Mouse (Mus musculus): ENCODE data around the gene Rufy3.
"Not testable (repeated sequence)": the region's sequence is repeated elsewhere in the genome, so short reads cannot be mapped to it uniquely, and the experiment has no call there.

The Rufy3 gene

GRCm38 (mm10) chr5:88564501-88565147 is at the start of gene Rufy3:
Rufy3 (plus strand) TSS chr5:88565040.
- peak; percentile 82 for DNase-seq (ENCODE audit: low spot score)

GRCm38 (mm10) chr5:88519232-88519631 is 45.6 kb upstream of the Rufy3 start:
- peak; percentile 67 for DNase-seq (ENCODE audit: low spot score)

DNA sequence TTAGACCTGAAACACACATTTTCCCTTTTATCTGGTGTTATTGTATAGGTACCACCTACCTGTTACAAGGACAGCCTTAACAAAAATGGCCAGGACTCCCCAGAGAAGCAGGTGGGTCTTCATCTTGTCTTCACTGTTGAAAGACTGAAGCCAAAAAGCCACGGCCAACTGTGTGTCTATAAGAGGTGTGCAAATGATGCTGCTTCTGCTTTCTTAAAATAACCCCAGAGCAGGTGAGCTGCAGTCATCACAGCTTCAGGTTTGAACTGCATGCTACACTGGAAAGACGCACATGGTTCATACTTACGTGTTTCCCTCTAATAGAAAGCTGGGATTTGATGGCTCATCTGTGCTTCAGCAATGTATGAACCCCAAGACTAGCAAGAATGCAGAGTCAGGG is 37.2 kb upstream of the Rufy3 start, which contains the start of gene Jchain:
Gene Jchain (minus strand): TSS at position 235 of the 400 bp plus-strand sequence.
- DNase-seq (ENCODE audit: low spot score), result no peak

- no peak for DNase-seq (ENCODE audit: low spot score)
These were observed 33.9 kb upstream of the Rufy3 start for GRCm38 (mm10) chr5:88530908-88531307.

GRCm38 (mm10) chr5:88534697-88535096 is 30.1 kb upstream of the Rufy3 start:
- DNase-seq (ENCODE audit: low spot score), result no peak

- no peak for DNase-seq (ENCODE audit: low spot score)
These were observed 24.0 kb upstream of the Rufy3 start for GRCm38 (mm10) chr5:88540845-88541244.

DNA sequence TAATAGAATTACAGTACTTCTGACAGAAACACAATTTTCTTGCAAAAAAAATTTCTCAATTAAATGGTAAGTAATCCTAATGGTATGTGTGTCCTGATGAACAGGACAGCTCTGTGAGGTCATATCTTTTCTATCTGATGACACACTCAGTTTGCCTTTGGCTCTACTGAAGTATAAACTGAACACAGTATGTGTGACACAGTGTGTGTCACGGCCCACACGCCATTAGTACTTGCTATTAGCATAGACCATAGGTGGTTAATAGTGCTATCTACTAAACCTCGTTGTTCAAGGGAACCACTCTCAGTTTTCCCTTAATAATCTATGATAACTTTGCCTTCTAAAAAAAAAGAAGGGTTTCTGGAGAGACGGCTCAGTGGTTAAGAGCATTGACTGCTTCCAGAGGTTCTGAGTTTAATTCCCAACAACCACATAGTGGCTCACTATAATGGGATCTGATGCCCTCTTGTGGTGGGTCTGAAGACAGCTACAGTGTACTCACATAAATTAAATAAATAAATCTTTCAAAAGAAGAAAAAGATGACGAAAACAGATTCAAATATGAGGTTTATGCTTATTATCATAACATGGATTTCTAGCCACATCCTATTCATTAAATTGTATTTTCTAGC is 22.1 kb upstream of the Rufy3 start:
- peak; percentile 66 for DNase-seq (ENCODE audit: low spot score)

DNA sequence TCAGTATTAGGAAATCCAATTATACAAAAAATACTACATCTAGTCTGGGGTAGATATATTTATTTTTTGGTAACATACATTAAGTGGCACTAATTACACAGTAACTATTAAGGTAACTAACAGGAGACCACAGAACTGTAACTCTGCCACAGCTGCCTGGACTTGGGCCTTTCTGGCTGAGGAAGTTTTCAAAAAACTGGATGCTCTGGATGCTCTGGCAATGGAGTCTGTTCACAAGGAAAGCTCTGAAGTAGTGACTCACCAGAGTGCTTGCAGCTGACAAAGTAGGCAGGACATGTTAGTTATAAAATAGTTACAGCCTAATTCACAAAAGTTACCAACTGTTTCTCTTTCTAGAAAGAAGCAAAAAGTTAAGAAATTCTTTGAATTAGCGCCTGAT is 20.4 kb upstream of the Rufy3 start:
- not testable (repeated sequence) for DNase-seq (ENCODE audit: low spot score)

- no peak for DNase-seq (ENCODE audit: low spot score)
These were observed 19.3 kb upstream of the Rufy3 start for GRCm38 (mm10) chr5:88545536-88545935.

DNA sequence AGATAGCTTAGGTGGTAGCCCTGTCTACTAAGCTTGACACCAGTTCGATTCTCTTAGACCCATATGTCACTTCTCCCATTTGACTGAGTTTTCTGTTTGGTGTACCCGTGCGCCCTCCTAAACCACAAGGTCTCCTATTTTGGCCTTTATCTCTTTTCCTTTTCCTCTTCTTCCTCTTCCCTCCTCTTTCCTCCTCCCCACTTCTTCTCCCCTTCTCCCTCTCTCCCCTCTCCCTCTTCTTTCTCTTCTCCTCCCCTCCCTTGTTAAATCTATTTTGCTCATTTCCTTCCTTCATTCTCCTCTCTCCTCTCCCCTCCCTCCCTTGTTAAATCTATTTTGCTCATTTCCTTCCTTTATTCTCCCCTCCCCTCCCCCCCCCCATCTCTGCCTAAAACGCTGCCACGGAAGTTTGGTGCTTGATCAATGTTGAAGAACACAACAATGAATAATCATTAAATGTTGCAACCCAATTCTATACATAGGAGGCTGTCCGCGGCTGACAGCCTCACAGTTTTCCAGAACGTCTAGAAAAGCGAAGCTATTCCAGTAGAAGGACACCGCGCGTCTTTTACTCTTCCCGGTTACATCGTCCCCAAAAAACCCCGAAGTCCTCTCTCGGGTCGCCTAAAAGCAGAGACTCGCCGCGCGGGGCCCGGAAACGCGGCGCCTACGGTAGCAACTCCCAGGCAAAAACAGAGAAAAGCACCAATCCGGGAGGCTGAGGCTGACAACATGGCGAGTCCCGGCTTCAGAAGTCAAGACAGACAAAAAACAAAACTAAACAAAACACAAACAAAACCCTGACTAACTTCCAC is 11.4 kb upstream of the Rufy3 start:
- no peak for DNase-seq (ENCODE audit: low spot score)

GRCm38 (mm10) chr5:88554086-88554886 is 10.6 kb upstream of the Rufy3 start, which contains the start of gene Utp3:
Utp3 (plus strand) TSS chr5:88554462.
- DNase-seq (ENCODE audit: low spot score), result peak; percentile 92

GRCm38 (mm10) chr5:88558991-88559390 is 5.8 kb upstream of the Rufy3 start:
- no peak for DNase-seq (ENCODE audit: low spot score)

DNA sequence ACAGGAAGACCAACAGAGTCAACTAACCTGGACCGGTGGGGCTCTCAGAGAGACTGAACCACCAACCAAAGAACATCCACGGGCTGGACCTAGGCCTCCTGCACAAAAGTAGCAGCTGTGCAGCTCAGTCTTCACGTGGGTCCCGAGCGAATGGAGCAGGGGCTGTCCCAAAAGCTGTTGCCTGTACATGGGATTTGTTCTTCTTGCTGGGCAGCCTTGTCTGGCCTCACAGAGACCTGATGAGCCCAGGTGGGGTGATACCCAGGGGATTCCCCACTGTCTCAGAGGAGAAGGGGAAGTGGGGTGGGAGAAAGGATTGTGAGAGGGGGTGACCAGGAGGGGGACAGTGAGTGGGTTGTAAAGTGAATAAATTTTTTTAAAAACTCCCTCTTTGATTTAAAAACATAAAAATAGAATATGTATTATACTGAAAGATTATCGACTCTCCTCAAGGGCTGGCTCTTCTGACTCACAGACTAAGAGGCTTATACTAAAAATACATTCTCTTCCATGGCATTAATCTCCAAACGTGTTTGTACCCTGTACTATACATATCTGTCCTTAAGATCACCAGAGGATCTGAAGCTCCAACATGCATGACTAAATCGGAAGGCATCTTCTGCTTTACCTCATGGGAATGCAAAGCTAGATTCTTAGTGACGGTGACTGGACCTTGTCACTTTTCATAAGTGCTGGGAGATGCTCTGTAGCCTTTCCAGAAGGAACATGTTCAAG is 3.6 kb upstream of the Rufy3 start:
- DNase-seq (ENCODE audit: low spot score), result no peak

DNA sequence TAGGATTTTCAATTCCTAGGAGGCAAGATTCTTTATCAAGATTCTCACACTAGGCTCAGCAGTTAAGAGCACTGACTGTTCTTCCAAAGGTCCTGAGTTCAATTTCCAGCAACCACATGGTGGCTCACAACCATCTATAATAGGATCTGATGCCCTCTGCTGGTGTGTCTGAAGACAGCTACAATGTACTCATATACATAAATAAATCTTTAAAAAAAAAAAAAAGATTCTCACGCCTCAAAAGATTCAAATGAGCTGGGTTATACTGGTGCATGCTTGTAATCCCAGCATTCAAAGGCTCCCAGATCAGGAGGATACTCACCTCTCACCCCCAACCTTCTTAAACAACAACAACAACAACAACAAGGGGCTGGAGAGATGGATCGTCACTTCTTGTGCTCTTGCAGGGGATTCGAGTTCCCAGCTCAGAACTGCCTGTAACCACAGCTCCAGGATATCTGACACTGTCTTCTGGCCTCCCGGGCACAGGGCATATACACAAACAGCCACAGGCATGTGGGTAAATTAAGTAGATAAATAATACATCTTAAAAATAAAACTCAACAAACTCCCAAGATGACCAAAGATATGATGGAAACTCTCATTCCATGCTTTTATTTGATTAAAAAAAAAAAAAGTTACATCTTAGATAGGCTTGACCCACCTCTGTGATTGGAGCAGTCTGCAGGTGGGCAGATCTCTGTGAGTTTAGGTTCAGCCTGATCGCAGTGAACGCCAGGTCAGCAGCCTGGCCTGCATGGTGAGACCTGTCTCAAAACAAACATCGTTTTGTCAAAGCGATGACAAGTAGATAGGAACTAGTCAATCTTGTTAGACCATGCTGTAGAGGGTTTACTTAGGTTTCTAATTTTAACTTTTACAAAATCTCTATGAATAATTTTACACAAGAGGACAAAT is 1.7 kb upstream of the Rufy3 start:
- DNase-seq (ENCODE audit: low spot score), result no peak

DNA sequence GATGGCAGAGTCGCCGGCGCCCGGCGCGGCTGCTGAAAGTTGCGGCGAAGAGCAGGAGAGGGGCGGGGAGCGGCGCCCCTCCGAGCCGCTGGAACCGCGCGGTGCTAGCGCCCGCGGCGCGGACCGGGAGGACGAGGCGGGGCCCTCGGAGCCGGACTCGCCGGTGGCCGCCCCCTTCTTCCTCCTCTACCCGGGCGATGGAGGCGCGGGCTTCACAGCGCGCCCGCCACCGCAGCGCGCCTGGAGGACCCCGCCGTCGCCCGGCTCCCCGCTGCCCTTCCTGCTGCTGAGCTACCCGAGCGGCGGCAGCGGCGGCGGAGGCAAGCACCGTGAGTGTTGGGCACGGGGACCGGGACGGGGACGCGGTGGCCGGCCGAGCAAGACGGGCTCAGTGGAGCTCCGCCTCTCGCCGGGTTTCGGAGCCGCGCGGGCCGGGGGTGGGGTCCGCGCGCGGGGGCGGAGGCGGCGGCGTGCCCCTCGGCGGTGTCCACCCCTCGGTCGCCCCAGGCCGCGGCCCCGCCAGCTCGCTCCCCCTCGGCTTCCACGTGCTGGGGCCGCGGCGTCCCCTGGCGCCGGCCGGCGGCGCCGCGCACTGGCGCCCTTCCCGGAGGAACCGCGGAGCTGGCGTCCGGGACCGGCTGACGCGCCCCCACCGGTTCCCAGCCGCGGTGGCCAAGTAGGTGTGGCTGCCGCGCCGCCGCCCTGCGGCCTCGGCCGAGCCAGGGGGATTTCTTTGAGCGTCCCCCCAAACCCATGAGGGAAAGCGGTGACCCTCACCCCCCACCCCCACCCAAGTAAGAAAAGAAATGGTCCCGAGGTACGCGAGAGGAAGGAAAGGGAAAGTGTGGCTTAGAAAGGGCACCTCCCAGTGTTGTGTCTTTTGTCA is 551 bp downstream of the Rufy3 start:
- peak; percentile 52 for DNase-seq (ENCODE audit: low spot score)

- peak; percentile 18 for DNase-seq (ENCODE audit: low spot score)
These were observed 1.4 kb downstream of the Rufy3 start for GRCm38 (mm10) chr5:88566034-88566841.

- no peak for DNase-seq (ENCODE audit: low spot score)
These were observed 4.7 kb downstream of the Rufy3 start for GRCm38 (mm10) chr5:88569541-88569940.

GRCm38 (mm10) chr5:88574829-88575228 is 10.0 kb downstream of the Rufy3 start:
- no peak for DNase-seq (ENCODE audit: low spot score)

Data from embryo, embryonic 10 days (tissue).